Mouse (Mus musculus): ENCODE measurements around the gene Mrps10.
"Not testable (repeated sequence)": the region's sequence is repeated elsewhere in the genome, so short reads cannot be mapped to it uniquely, and the experiment has no call there.

Gene Mrps10

DNA sequence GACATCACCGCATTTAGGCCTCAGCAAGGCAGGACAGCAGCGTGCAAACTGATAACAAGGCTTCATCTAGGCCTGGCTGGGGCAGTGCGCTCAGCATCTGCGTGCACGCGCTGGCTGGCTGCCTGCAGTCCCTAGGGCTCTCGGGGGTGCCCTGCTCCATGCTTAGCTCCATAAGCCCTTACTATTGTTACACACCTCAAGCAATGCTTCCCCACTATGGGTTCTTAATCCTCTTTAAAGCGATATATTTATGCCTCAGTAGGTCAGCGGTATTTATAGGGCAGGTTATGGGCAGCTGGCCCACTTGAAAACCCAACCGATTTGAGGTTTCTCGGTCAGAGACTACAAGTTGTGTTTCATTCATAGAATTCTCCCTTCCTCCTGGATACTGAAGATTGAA, 13.2 kb downstream of the Mrps10 start:
- no peak for DNase-seq (ENCODE audit: low spot score in 2 of 2)

DNA sequence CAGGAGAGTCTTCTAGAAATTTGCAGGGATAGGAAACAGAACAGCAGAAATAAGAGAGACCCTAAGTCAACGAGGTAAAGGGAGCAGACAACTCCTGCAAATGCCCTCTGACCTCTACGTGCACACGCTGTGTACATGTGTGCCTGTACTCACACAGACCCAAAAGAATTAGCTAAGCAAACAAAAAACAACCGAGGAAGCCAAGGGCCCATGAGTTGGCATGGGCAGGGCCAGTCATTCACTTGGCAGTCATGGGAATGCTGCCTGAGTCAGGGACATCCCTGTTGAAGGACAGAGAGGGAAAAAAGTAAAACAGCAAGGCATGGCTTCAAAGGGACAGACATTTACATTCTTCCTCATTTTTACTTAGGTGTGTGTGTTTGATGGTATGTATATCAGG, 14.6 kb downstream of the Mrps10 start:
- DNase-seq (ENCODE audit: low spot score in 2 of 2), result no peak

DNA sequence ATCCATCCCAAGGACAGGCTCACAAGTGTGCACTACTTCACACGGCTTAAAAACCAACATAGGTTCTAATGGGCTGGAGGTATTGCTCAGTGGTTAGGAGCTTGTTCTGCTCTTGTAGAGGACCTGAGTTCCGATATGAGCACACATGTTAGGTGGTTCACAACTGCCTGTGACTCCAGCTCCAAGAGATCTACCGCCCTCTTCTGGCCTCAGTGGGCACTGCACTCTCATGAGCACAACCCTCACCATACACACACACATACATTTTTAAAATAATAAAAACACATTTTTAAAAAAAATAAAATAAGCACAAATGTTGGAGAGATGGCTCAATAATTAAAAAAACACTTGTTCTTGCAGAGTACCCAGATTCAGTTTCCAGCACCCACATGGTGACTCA, 15.4 kb downstream of the Mrps10 start:
- no peak for DNase-seq (ENCODE audit: low spot score in 2 of 2)

DNA sequence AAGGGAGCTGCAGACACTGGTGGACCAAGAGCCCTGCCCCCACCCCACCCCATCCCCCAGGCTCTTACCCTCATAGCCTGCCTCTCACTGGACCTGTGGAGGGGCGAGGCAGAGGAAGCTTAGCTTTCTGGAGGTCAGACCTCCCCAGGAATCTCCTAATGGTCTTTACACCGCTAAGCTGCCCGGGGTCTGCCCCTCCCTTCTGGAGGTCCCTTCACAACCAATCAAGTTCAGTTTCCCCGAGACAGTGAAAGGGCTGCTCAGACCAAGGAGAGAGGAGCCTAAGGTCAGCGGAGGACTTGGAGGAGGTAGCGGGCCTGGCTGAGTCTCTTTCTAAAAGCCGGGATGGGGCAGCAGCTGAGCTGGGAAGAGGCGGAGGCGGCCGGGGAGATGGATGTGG, 16.5 kb downstream of the Mrps10 start, which contains the start of gene Guca1b:
TSS of gene Guca1b (plus strand) at position 249 of the 400 bp plus-strand sequence.
- DNase-seq (ENCODE audit: low spot score in 2 of 2), result no peak

DNA sequence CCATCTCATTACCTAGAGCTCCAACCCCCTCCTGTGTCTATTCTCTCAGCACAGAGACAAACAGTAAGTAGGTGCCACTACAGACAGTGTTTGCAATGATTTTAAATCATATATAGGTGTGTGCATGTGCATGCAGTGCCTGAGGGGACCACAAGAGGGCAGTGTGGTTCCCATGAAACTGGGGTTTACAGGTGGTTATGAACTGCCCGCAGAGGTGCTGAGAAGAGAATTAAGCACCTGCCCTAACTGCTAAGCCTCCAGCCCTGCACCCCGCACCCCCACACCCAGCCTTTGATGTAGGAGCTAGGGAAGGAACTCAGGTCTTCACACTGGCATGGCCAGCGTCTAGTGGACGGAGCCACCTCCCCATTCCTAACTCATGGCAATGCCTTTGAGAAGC, 18.0 kb downstream of the Mrps10 start:
- DNase-seq (ENCODE audit: low spot score in 2 of 2), result no peak

DNA sequence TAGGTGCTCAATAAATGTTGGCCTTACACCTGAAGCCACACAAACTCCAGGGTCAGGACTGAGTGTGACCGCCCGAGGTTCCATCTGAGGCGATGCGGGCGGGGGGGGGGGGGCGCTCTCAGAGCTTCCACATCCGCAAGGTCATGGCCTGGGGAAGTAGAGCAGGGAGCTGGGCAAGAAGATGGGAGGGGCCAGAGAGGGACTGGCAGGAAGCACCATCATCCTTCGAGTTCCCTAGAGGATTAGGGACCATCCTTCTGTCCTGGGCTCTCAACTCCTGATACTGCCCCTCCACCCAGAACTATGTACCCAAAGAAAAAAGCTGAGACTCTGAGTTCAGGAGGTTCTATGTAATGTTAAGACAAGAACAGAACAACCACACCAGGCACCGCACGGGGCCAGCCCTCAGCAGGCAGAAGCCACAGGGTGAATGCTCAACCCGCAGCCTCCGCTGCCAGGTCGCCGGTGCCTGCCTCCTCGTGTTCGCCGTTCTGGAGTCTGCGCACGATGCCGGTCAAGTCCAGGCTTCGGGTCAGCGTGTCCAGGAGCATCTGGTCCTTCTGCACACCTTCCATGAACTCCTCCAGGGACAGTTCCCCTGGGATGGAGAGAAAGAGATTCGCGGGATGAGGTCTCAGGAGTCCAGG, 25.7 kb downstream of the Mrps10 start:
- DNase-seq (ENCODE audit: low spot score in 2 of 2), result no peak

DNA sequence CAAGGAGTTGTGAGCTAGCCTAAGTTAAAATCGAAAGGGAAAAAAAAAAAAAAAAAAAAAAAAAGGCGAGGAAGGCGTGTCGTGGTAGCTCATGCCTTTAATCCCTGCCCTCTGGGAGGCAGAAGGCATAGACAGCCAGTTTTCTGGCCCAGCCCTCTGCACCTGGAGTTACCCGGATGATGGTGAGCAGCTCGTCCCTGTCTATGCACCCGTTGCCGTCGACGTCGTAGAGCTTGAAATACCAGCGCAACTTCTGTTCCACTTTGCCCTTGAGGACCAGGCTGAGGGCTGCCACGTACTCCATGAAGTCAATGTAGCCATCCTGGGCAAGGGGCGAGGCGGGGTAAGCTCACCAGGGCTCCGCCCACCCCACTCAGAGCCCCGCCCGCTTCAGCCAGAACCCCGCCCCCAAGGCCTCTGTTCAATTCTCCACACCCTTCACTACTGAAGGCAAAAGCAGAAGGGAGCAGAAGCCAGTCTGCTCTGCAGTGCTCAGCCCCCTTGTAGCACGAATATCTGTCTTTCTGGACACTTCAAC, 26.8 kb downstream of the Mrps10 start:
- no peak for DNase-seq (ENCODE audit: low spot score in 2 of 2)

DNA sequence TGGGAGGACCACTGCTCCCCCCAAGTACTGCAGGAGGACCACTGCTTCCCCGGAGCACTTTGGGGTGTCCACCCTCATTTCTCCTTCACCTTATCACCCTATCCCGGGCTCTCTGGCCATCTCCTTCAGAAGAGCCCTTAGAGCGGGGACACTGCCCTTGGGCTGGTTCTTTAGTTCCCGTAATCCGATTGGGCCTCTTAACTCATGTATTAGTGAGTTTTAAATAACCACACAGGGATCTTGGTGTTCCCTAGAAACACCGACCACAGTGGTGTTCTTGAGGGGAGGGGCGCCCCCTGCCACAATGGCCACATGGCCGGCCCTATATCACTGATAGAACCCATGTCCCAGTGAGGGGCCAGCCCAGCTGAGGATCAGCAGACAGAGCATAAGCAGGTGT, 30.4 kb downstream of the Mrps10 start:
- DNase-seq (ENCODE audit: low spot score in 2 of 2), result no peak

DNA sequence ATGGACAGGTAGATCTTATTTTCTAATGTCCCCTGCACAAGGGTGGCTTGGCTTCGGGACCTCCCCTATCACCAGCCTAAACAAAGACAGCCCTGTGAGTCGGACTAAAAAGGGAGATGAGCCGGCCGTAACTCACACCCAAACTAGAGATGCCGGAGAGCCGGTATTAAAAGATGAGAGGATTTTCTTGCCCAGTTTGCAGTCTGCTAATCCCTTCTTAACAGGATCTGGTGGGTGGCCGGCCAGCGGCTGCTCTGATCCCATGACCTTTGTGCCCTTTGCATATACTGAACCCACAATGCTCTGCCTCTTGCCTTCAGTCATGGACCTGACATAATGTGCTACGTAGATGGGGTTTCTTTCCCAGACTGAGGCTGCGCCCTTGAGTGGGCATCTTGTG, 31.8 kb downstream of the Mrps10 start, which contains the start of gene Guca1a:
TSS of gene Guca1a (minus strand) at position 134 of the 400 bp plus-strand sequence.
- DNase-seq (ENCODE audit: low spot score in 2 of 2), result no peak

DNA sequence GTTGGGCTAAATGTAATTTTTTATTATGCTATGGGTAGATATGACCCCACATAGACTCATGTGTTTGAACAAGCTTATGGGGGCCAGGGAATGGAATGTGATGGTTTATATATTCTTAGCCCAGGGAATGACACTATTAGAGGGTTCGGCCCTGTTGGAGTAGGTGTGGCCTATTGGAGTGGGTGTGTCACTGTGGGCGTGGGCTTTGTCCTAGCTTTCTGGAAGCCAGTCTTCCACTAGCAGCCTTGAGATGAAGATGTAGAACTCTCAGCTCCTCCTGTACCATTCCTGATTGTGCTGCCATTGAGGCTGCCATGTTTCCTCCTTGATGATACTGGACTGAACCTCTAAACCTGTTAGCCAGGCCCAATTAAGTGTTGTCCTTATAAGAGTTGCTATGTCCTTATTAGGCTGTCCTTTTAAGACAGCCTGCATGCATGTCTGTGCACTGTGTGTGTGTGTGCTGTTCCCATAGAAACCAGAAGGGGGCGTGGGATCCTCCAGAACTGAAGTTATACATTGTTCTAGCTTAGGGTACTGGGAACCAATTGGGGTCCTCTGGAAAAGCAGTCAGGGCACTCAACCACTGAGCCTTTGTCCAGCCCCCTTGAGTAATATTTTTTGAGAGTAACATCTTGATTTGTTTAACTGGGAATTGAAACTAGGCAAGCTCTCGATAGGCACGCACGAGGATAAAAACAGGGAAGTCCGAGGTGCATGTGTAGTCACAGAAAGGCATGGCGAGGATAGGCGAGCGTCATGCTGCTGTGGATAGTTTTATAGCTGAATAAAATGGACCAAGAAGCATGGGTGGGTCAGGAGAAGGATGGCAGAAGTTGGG, 39.2 kb downstream of the Mrps10 start:
- no peak for DNase-seq (ENCODE audit: low spot score in 2 of 2)

DNA sequence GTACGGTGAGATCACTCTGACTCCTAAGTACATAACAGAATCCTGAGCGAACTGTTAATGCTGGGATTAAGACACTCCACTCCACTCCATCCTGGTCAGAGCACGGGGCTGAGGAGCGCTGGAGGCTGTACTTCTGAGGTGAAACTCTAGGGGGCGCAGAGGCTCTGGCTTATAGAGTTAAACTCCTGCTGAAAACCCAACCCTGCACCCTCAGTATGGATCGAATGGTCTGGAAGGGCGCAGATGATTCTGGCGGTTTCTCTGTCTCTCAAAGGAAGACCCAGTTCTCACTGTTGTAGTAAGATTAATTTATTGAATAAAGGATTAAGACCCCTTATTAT, 39.8 kb downstream of the Mrps10 start:
- no peak for DNase-seq (ENCODE audit: low spot score in 2 of 2)

DNA sequence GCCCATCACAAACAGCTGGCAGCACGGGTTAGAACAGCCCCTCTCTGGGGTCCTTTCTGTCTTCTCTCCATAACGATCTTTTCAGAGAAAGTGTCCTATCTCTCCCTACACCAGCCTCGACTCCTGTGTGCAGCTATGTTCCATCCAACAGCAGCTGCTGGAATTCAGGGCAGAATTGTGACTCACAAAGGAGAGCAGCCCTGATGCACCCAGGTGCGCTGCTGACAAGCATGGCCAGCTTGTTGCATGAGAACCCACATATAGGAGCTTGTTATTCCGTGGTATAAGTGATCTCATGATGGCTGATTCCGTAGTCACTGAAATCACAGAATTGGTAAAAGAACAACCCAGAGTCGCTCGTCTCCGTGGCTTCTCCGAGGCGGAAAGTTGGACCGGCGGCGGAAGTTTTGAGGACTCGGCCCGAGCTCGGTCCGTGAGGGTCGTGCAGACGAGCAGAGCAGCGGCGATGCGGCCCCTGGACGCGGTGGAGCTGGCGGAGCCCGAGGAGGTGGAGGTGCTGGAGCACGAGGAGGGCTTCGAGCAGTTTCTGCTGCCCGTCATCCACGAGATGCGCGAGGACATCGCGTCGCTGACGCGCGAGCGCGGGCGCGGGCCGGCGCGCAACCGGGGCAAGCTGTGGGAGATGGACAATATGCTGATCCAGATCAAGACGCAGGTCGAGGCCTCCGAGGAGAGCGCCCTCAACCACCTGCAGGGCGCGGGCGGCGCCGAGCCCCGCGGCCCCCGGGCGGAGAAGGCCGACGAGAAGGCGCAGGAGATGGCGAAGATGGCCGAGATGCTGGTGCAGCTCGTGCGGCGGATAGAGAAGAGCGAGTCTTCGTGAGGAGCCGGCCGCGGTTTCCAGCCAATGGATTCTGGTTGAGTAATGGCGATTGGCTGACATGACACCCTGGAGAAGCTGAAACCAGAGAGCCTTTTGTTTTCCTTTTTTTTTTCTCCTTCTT, 41.5 kb downstream of the Mrps10 start:
- DNase-seq (ENCODE audit: low spot score in 2 of 2), result not testable (repeated sequence)

DNA sequence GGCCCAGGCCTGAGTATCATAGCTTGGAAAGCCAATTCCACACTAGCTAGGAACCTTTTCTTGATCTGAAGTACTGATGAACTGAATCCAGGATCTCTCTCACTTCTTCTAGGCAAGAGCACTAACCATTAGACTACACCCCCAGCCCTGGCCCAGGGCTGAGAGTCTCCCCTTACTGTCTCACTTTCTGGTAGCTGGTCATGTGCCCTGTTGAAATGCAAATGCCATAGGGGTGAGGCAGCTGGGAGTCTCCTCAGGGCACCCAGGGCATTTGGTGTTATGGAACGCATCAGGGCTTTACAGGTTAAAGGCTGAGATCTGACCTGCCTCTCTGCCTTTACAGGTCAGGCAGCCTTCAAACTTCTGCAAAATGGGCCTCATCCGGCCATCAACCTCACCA, 51.5 kb downstream of the Mrps10 start:
- DNase-seq (ENCODE audit: low spot score in 2 of 2), result no peak

DNA sequence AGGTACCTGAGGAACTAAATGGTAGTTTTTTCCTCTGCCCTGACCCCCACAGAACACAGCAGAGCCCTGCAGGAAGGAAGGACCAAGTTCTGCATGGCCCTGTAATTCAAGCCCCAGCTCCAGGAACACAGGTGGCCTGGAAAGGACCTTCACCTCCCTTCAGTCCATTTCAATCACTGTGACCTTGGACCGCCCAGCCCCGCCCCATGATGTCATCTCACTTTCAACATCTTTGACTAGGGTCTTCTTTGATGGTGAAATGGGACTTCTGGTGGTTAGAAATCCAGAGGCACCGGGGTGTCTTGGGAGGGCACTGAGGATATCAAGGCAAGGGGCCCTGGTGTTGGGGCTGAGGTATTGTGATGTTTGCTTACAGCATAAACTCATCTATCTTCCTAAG, 52.9 kb downstream of the Mrps10 start:
- DNase-seq (ENCODE audit: low spot score in 2 of 2), result no peak

DNA sequence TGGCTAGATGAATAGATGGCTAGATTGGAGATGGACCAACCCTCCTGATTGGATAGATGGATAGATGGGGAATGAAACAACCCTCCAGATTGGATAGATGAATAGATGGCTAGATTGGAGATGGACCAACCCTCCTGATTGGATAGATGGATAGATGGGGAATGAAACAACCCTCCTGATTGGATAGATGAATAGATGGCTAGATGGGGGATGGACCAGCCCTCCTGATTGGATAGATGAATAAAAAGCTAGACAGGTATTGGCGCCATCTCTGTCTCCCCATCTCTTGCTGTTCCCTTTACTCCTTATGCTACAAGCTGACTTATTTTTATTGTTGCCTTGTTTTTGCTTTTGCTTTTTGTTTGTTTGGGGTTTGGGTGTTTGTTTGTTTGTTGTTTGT, 53.9 kb downstream of the Mrps10 start:
- DNase-seq (ENCODE audit: low spot score in 2 of 2), result not testable (repeated sequence)

DNA sequence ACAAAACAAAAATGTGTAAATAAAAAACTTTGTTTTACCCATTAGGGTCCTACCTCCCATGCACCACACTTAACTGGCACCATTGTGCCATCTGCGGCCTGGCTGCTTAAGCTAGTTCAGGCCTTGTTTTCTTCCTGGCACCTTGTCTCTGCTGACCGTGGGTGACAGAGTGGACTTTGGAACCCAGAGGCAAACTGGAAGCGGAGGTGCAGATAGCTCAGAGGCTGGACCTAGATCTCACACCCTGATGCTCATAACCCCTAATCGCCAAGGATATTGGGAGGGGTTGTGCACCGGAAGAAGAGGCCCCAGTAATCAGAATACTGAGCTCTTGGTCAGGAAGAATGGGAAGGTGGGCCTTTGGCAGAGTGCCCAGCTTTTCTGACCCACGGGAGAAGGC, 55.5 kb downstream of the Mrps10 start:
- no peak for DNase-seq (ENCODE audit: low spot score in 2 of 2)

DNA sequence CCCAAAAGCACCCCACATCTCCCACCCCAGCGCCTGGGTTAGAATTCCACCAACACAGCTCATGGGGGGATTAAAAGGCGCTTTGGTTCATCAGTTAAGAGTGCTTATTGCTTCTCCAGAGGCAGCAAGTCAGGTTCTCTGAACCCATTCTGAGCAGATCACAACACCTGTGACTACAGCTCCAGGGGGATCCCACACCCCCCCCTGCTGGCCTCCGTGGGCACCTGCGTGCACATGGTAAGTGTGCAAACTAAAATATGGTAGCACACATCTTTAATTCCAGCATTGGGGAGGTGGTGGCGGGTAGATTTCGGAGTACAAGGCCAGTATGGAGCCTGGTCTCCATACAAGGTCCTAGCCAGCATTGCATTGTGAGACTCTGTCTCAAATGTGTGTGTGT, 58.6 kb downstream of the Mrps10 start:
- DNase-seq (ENCODE audit: low spot score in 2 of 2), result no peak

DNA sequence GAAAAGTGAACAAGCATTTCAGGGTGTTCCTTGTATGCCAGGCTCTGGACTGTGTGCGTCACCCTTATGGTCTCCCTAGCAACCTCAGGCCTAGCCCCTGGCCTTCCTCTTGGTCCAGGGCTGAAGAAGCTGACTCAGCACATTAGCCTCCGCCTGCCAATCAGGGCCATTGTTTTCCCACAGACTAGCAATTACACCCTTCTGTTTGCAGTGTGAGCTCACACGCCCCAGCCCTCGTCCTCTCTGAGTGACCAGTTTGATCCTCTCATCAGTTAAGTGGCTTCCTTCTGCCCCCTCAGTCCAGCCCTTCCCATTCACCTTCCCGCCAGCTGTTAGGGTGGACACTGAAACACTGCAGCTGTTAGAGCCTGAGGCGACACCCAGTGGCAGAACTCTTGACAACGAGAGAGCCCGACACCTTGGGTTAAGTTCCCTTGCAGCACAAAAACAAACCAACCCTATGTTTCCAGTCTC, 60.2 kb downstream of the Mrps10 start:
- DNase-seq (ENCODE audit: low spot score in 2 of 2), result no peak

DNA sequence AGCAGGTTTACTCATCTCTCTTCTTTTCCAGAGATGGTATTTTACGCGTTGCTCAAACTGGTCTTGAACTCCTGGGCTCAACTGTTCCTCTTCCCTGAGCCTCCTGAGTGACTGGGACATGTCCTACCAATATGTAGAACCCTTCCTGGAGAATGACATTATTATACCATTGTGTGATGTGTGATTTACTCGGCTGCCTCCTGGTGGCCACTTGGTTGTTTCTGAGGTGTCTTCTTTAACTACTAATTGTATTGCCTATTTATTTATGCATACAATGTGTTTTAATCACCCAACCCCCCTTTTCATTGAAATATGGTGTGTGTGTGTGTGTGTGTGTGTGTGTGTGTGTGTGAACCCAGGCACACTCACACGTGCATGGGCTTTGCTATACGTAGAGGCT, 62.1 kb downstream of the Mrps10 start:
- no peak for DNase-seq (ENCODE audit: low spot score in 2 of 2)
